Mouse (Mus musculus) embryo, embryonic 11.5 days (tissue): ENCODE measurements around the gene Btn1a1.

Experiments used
- DNase-seq: peaks from one replicate; pipeline ENCODE4 v3.0.0-alpha.2; 2012; ENCODE audit warnings: low read depth, low spot score

The Btn1a1 gene

GRCm38 (mm10) chr13:23438521-23438920 is 27.2 kb downstream of the Btn1a1 start:
- DNase-seq, result no peak

GRCm38 (mm10) chr13:23437908-23438307 is 27.8 kb downstream of the Btn1a1 start:
- no peak for DNase-seq

- no peak for DNase-seq
These were observed 28.6 kb downstream of the Btn1a1 start for GRCm38 (mm10) chr13:23436861-23437822.

- DNase-seq, result no peak
These were observed 29.5 kb downstream of the Btn1a1 start for GRCm38 (mm10) chr13:23436231-23436661.

- DNase-seq, result no peak
These were observed 30.0 kb downstream of the Btn1a1 start for GRCm38 (mm10) chr13:23435676-23436075.

- no peak for DNase-seq
These were observed 30.5 kb downstream of the Btn1a1 start for GRCm38 (mm10) chr13:23435241-23435640.

- no peak for DNase-seq
These were observed 31.3 kb downstream of the Btn1a1 start for GRCm38 (mm10) chr13:23434426-23434825.

- DNase-seq, result no peak
These were observed 31.9 kb downstream of the Btn1a1 start for GRCm38 (mm10) chr13:23433801-23434200.

- DNase-seq, result no peak
These were observed 32.5 kb downstream of the Btn1a1 start for GRCm38 (mm10) chr13:23433206-23433605.

- peak; percentile 95 for DNase-seq
These were observed 33.0 kb downstream of the Btn1a1 start for GRCm38 (mm10) chr13:23432562-23433201.

GRCm38 (mm10) chr13:23431351-23431771 is 34.3 kb downstream of the Btn1a1 start:
- no peak for DNase-seq

GRCm38 (mm10) chr13:23430734-23431133 is 35.0 kb downstream of the Btn1a1 start:
- DNase-seq, result no peak

- DNase-seq, result no peak
These were observed 35.8 kb downstream of the Btn1a1 start for GRCm38 (mm10) chr13:23429771-23430380.

GRCm38 (mm10) chr13:23428166-23428993 is 37.3 kb downstream of the Btn1a1 start:
- no peak for DNase-seq

GRCm38 (mm10) chr13:23427401-23427910 is 38.2 kb downstream of the Btn1a1 start:
- no peak for DNase-seq

GRCm38 (mm10) chr13:23426922-23427321 is 38.8 kb downstream of the Btn1a1 start:
- DNase-seq, result no peak

GRCm38 (mm10) chr13:23426335-23426734 is 39.4 kb downstream of the Btn1a1 start:
- no peak for DNase-seq

GRCm38 (mm10) chr13:23425505-23425904 is 40.2 kb downstream of the Btn1a1 start:
- DNase-seq, result no peak

GRCm38 (mm10) chr13:23424494-23425325 is 41.0 kb downstream of the Btn1a1 start:
- no peak for DNase-seq

- DNase-seq, result no peak
These were observed 41.7 kb downstream of the Btn1a1 start for GRCm38 (mm10) chr13:23424052-23424380.
